Mouse (Mus musculus) small intestine, adult 10 weeks (tissue): Measurements from ENCODE around the gene Tekt1. TPM values are rescaled to one million over a fixed set of nuclear protein-coding genes. Genes with fewer than 3 reads are reported as not detected.

Experiments
- polyA plus RNA-seq: library from polyadenylated mRNA; stranded (reverse); fragments of 350-450 nt; fragmentation: Illumina TruSeq; extraction: RNeasy Lipid Tissue Mini Kit (QIAGEN cat#74804); gene quantifications from one replicate; pipeline ENCODE4 v1.2.3, GENCODE M21; 2014; ENCODE audit warnings: low replicate concordance

The Tekt1 gene
- not detected for polyA plus RNA-seq

DNA sequence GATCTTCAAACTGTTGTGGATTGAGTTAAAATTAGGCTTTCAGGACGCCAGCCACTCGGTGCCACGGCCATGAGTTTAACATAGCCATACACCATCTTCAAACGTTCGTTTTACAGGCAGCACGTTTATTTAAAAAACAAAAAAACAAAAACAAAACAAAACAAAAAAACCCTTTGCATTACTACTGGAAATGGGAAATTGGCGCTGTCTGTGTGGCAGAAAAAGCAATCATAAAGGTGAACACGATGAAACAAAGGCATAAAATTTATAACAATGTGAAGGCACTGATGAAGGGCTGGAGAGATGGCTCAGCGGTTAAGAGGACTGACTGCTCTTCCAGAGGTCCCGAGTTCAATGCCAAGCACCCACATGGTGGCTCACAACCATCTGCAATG lies at the start of gene Tekt1:
Gene Tekt1, minus strand, starts transcription at position 96 of the 395 bp plus-strand sequence.

DNA sequence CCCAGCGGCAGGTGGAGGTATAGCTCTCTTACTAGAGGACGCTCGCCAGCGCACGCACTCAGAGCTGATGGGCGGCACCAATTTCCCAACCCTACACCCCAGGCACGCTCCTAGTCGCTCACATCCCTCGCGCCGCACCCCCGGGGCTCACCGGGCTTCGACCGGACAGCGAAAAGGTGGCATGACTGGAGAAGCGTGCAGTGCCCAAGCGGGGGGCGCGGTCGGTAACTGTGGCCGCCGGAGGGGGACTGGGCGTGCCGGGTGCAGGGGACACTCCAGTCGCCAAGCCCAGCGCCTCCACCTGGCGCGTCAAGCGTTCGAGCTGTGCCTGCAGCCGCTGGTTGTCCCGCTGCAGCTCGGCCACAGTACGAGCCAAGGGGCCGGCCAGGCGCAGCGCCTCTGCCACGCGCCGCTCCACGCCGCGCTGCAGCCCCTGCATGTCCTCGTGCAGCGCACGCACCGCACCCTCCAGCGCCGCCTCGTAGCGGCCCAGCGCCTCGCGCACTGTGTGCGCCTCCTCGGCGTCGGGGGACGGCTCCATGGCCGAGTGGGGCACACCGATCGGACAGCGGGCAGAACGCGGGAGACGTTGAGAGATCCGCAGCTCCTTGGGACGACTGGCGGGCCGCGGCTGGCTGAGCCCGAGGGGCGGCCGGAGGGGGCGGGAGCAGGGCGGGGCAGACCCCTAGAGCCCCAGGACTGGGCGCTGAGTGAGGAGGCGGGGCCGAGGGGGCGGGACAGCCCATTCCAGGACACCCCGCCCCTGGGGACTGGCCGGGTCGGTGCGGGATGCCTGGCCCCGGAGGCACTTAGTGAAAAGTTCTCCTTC lies 49.1 kb upstream of the Tekt1 start, which contains the start of gene Smtnl2:
Gene Smtnl2, minus strand, starts transcription at position 621 of the 829 bp plus-strand sequence.

DNA sequence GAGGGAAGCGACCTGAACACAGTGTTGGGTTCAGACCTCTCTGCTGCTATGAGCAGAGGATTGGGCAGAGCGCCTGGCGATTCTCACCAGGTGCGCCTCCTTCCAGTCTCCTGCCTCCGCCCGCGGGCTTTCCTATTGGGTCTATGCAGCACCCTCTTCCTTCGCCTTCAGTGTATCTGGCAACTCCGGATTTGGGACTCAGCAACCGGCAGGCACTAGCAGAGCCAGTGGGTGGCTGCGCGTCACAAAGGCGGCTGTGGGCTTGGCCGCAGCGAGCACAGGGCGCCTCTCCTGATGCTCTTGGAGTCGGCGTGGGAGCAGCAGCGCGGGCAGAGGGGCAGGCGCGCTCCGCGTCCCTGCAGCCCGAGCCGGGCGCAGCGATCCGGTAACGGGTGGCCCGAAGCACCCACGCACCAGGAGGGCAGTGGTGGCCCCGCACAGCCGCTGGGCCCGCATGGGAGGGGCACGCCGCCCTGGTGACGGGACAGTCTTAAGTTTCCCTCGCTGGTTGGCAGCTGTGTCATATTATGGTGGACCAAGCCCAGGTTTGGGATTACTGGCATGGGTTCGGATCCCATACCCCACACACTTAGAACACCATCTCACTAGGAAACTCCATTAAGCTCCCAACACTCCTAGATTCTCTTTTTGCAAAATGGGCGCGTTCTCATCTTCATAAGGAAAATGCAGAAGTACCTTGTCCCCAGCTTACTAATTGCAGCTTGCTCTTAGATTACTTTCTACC lies 47.9 kb downstream of the Tekt1 start, which contains the start of gene Fbxo39:
Gene Fbxo39, plus strand, starts transcription at position 294 of the 745 bp plus-strand sequence.

DNA sequence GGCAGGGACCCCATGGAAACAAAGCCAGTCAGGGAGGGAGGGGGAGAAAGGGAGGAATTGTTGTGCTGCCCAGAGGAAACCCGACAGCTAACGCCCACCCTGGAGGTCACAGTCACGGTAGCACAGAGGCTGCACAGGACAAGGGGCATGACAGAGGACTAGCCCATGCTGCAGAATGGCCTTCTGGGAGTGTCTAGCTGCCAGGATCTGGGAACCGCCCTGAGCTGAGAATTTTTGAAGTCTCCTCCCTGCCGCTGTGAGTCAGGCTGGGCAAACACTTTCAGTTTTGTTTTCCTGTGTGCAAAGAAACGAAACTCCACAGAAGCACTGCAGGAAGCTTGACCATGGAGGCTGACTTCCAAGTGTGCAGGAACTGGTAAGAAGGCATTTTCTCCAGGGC lies 60.9 kb downstream of the Tekt1 start, which contains the start of gene Xaf1:
Gene Xaf1, plus strand, starts transcription at position 296 of the 400 bp plus-strand sequence.

Other genes with a start within 250 kb of the Tekt1 start
- 0.33 TPM for gene Pitpnm3, start 226.7 kb downstream of the Tekt1 start, polyA plus RNA-seq
- not detected for gene Gm43951, start 155.6 kb downstream of the Tekt1 start, polyA plus RNA-seq
- 10.7 TPM for gene 4933427D14Rik, start 155.0 kb downstream of the Tekt1 start, polyA plus RNA-seq
- gene Txndc17, start 154.9 kb downstream of the Tekt1 start, polyA plus RNA-seq: 391 TPM
- gene Med31, start 146.8 kb downstream of the Tekt1 start, polyA plus RNA-seq: 11.3 TPM
- gene Slc13a5, start 95.2 kb downstream of the Tekt1 start, polyA plus RNA-seq: not detected
- 56.3 TPM for gene Xaf1, start 60.8 kb downstream of the Tekt1 start, polyA plus RNA-seq
- gene Fbxo39, start 48.0 kb downstream of the Tekt1 start, polyA plus RNA-seq: not detected
- gene Smtnl2, start 49.3 kb upstream of the Tekt1 start, polyA plus RNA-seq: 0.74 TPM
- 0.37 TPM for gene Ggt6, start 73.1 kb upstream of the Tekt1 start, polyA plus RNA-seq
- gene Mybbp1a, start 78.9 kb upstream of the Tekt1 start, polyA plus RNA-seq: 13.8 TPM
- gene Spns2, start 127.5 kb upstream of the Tekt1 start, polyA plus RNA-seq: 2.1 TPM
- not detected for gene Spns3, start 188.1 kb upstream of the Tekt1 start, polyA plus RNA-seq
- 132 TPM for gene Ube2g1, start 244.8 kb upstream of the Tekt1 start, polyA plus RNA-seq